16 mouse cellular contexts compared by ENCODE assay signal in the genomic region with DNA sequence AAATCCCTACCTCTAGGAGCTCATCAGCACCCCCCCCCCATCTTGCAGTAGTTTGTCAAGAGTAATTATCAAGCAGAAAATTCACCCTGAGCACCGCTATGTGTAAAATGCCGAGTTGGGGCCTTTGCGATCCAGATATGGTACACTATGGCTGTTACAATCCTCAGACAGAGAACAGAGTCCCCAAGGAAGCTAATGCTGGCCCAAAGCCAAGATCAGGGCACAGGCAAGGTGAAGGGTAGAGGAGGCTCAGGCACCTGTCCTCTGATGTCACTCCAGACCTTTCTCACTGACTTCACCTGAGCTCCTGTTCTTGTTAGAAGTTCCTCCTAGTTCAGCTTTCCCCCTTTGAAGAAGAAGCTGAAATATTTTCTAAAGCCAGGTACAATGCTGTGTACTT.
"Had no signal": no experiment of that assay in that cellular context is flagged by ENCODE, and none has a peak within 500 bp of the region (broad histone marks: within the 10 kb centered on the region; RNA-seq: fewer than 3 reads in every experiment).

No protein-coding gene starts in this region.

- ATAC-seq: liver, postnatal 0 days; lung, postnatal 0 days had no signal

- DNase-seq: liver, postnatal 0 days; lung, adult 2 months; lung, postnatal 14 days; lung, postnatal 36 days; right cerebral cortex, postnatal 14 days; thymus, adult 2 months; thymus, postnatal 25 days; thymus, postnatal 4 days had no signal

- H3K36me3 ChIP-seq: lung, embryonic 15.5 days; midbrain, embryonic 12.5 days; neural tube, embryonic 12.5 days; stomach, embryonic 15.5 days had no signal

- H3K27me3 ChIP-seq: lung, embryonic 15.5 days; megakaryocyte, embryonic 14.5 days; midbrain, embryonic 12.5 days; neural tube, embryonic 12.5 days; stomach, embryonic 15.5 days had no signal

- H3K4me3 ChIP-seq: lung, embryonic 15.5 days; megakaryocyte, embryonic 14.5 days; midbrain, embryonic 12.5 days; neural tube, embryonic 12.5 days; stomach, embryonic 15.5 days had no signal

- H3K4me1 ChIP-seq: lung, embryonic 15.5 days; megakaryocyte, embryonic 14.5 days; neural tube, embryonic 12.5 days; stomach, embryonic 15.5 days had no signal

- H3K27ac ChIP-seq: lung, embryonic 15.5 days; macrophage; midbrain, embryonic 12.5 days; neural tube, embryonic 12.5 days; stomach, embryonic 15.5 days; stomach, postnatal 0 days had no signal

- H3K9me3 ChIP-seq: lung, embryonic 15.5 days; midbrain, embryonic 12.5 days; neural tube, embryonic 12.5 days; stomach, embryonic 15.5 days had no signal

- H3K9ac ChIP-seq: liver, postnatal 0 days; lung, embryonic 15.5 days; midbrain, embryonic 12.5 days; neural tube, embryonic 12.5 days; stomach, embryonic 15.5 days had no signal

- H3K4me2 ChIP-seq: lung, embryonic 15.5 days; midbrain, embryonic 12.5 days; neural tube, embryonic 12.5 days; stomach, embryonic 15.5 days had no signal
